Mouse (Mus musculus): Measurements from ENCODE around the gene Polr2j. TPM values are rescaled to one million over a fixed set of nuclear protein-coding genes. Genes with fewer than 3 reads are reported as not detected.
A peak's percentile ranks its signal among the peaks of the same experiment; 100 is the strongest.

The Polr2j gene
- polyA plus RNA-seq, 1 experiment = 35.3 TPM

DNA sequence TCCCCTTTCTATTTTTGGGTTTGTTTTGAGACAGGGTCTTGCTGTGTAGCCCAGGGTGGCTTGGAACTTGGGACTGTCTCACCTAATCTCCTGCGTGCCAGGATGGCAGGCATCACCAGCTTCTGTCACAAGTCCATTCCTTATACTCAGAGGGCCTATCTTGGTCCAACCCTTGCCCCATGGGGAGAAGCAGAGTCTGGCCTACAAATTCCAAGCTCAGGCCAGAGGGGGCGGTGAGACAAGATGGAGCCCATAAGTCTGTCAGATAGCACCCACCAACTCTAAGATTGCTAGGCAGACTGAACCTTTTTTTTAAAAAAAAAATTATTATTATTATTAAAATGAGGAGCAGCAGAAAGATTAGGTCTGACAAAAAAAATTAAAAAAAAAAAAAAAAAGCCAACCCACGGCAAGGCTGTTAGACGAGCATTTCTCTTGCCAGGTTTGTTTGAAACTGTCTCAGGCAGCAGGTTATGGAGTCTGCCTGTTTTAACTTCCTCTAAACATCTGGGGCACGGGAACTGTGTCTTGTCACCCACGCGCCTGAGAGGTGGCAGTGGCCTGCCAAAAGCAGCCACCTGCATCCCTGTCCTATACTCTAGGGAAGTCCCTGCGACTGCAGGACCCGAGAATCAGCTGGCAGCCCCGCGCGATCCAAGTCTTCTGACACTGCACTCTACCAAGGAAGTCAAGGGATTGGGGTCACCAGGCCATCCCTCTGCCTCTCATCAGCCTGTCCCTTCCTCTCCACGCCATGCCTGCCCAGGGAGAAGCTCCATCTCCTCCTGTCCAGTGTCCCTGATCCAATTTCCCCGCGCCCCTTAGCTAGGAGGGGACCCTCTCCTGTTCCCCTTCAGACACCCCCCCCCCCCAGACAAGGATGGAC lies 53.4 kb downstream of the Polr2j start:
- Histone ChIP-seq H3K27me3 (ENCODE audit: control insufficient read depth, insufficient read depth, low read length) (no peaks in the 10 kb centered on the region), H3K4me3 (ENCODE audit: control insufficient read depth, low read depth, low read length) (peak overlapping the region; percentile 83), H3K4me1 (ENCODE audit: control insufficient read depth, insufficient read depth, low read length) (peaks cover 17% of the 10 kb centered on the region), H3K36me3 (ENCODE audit: control insufficient read depth, insufficient read depth, low read length) (no peaks in the 10 kb centered on the region), H3K27ac (ENCODE audit: control insufficient read depth, insufficient read depth, low read depth, low read length) (no peak overlapping the region)
- TF ChIP-seq CTCF (IDR thresholded peaks at IDR 0.05; ENCODE audit: control insufficient read depth, insufficient read depth, insufficient replicate concordance, low read depth, low read length) (no peak), POLR2A (IDR thresholded peaks at IDR 0.05; ENCODE audit: control insufficient read depth, low read depth, low read length) (no peak)

DNA sequence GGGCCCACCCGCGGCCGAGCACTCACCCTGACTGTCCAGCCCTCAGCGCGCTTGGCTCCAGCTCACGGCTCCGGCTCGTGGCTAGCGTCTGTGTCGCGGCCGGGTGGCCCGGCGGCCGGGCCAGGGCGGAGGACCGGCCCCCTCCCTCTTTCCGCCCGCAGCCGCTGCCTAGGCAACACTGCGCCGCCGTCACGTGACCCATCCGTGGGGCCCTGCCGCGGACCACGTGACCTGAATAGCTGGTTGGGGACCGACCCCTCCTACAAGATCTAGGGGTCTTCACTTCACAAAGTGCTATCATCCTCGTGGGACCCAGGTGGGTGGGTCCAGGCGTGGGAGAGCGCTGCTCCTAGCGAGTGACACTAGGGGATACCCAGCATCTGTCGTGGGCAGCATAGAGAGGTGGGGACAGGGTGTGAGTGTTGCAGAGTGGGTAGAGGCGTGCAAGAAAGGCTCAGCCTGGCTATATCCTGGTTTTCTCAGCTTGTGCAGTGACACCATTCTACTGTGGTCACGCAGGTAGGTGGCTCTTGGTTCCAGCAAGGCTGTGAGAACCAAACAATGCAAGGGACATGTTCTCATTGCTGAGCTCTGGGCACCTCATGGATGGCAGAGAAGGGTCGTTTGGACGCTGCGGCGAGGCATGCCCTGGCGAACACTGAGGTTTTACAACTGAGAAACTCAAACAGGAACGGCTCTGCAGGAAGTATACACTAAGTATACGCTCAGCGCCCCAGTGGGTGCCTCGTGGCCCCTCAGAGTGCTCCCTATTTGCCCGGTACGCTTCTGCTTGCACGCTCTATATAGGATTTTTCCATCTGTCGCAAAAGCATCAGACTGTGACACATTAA lies 54.3 kb downstream of the Polr2j start, which contains the start of gene Orai2:
TSS of gene Orai2 (minus strand) at position 202 of the 851 bp plus-strand sequence.
- peaks cover 17% of the 10 kb centered on the region for H3K4me1 ChIP-seq (ENCODE audit: control insufficient read depth, insufficient read depth, low read length)
- peak within 1 kb of the TSS; percentile 83 for H3K4me3 ChIP-seq (ENCODE audit: control insufficient read depth, low read depth, low read length)
- H3K36me3 ChIP-seq (ENCODE audit: control insufficient read depth, insufficient read depth, low read length) = no peaks in the 10 kb centered on the region
- TF ChIP-seq CTCF (IDR thresholded peaks at IDR 0.05; ENCODE audit: control insufficient read depth, insufficient read depth, insufficient replicate concordance, low read depth, low read length) = 0 out of 2 replicates have a peak, but pooled peaks have one; percentile 8
- no peak for TF ChIP-seq POLR2A (IDR thresholded peaks at IDR 0.05; ENCODE audit: control insufficient read depth, low read depth, low read length)
- H3K27ac ChIP-seq (ENCODE audit: control insufficient read depth, insufficient read depth, low read depth, low read length) = no peak within 1 kb of the TSS
- no peaks in the 10 kb centered on the region for H3K27me3 ChIP-seq (ENCODE audit: control insufficient read depth, insufficient read depth, low read length)

DNA sequence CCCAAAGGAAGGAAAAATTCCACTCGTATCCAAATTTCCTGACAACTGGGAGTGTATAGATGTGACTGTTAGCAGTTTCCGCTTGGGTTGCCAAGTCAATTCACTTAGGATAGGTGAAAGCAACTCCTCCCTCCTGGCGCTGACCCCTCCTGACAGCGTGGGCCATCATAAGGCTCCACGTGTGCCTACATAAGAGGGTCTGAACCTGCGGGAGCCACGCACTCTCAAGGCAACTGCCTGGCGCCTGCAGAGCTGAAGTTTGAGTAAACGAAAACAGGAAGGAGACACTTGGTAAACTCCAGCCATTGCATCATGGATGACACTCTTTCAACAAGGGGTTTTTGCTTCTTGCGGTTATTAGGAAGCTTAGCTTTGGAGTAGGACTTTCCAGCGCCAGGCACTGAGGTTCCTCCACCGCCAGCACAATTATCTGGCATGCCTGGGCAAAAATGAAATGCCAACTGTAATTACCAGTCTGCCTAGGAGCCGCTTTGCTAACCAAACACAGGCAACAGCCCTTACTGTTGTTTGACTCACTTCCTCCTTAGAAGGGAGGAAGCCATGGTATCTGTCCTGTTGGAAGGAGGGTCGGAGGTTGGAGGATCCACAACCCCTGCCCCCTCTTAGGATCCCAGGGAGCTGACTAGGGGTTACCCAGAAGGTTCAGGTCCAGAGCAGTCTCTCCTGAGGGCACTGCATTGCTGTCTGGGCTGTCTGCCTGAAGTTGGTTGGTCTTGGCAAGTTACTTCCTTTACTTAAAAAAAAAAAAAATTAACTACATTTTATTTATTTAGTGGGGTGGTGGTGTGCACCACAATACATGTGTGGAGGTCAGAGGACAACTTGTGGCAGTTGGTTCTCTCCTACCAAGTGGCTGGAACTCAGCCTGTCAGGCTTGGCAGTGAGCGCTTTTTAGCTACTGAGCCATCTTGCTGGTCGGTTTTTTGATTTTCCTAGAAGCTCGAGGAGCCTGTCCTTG lies 55.2 kb downstream of the Polr2j start:
- Histone ChIP-seq H3K36me3 (ENCODE audit: control insufficient read depth, insufficient read depth, low read length) (no peaks in the 10 kb centered on the region), H3K4me3 (ENCODE audit: control insufficient read depth, low read depth, low read length) (no peak overlapping the region), H3K27ac (ENCODE audit: control insufficient read depth, insufficient read depth, low read depth, low read length) (no peak overlapping the region), H3K27me3 (ENCODE audit: control insufficient read depth, insufficient read depth, low read length) (no peaks in the 10 kb centered on the region), H3K4me1 (ENCODE audit: control insufficient read depth, insufficient read depth, low read length) (peaks cover 17% of the 10 kb centered on the region)
- TF ChIP-seq POLR2A (IDR thresholded peaks at IDR 0.05; ENCODE audit: control insufficient read depth, low read depth, low read length) (no peak), CTCF (IDR thresholded peaks at IDR 0.05; ENCODE audit: control insufficient read depth, insufficient read depth, insufficient replicate concordance, low read depth, low read length) (no peak)

Other genes with a start within 250 kb of the Polr2j start
- 49.6 and 51.0 TPM in 2 replicates for gene Hspb1, start 228.7 kb upstream of the Polr2j start, polyA plus RNA-seq (2012; rRNA removed)
- gene Ywhag, start 182.0 kb upstream of the Polr2j start, polyA plus RNA-seq (2012; rRNA removed) = 13.3 and 17.8 TPM in 2 replicates
- gene Ssc4d, start 142.1 kb upstream of the Polr2j start, polyA plus RNA-seq (2012; rRNA removed) = 0.62 and 0.63 TPM in 2 replicates
- gene Zp3, start 136.5 kb upstream of the Polr2j start, polyA plus RNA-seq (2012; rRNA removed) = 0.79 and 1.0 TPM in 2 replicates
- gene Dtx2, start 121.8 kb upstream of the Polr2j start, polyA plus RNA-seq (2012; rRNA removed) = 29.1 and 34.8 TPM in 2 replicates
- gene Upk3b, start 78.1 kb upstream of the Polr2j start, polyA plus RNA-seq (2012; rRNA removed) = 0.84 and 0.88 TPM in 2 replicates
- gene Upk3bl, start 62.1 kb upstream of the Polr2j start, polyA plus RNA-seq (2012; rRNA removed) = 88.3 and 108 TPM in 2 replicates
- gene Rasa4, start 32.7 kb upstream of the Polr2j start, polyA plus RNA-seq (2012; rRNA removed) = 1.5 and 1.7 TPM in 2 replicates
- gene Lrwd1, start 19.4 kb downstream of the Polr2j start, polyA plus RNA-seq (2012; rRNA removed) = 271 and 311 TPM in 2 replicates
- 22.0 and 23.0 TPM in 2 replicates for gene Alkbh4, start 19.5 kb downstream of the Polr2j start, polyA plus RNA-seq (2012; rRNA removed)
- 6.5 and 9.2 TPM in 2 replicates for gene Orai2, start 54.1 kb downstream of the Polr2j start, polyA plus RNA-seq (2012; rRNA removed)
- gene Prkrip1, start 82.3 kb downstream of the Polr2j start, polyA plus RNA-seq (2012; rRNA removed) = 26.0 and 27.9 TPM in 2 replicates
- 2.0 and 2.3 TPM in 2 replicates for gene Sh2b2, start 129.9 kb downstream of the Polr2j start, polyA plus RNA-seq (2012; rRNA removed)

All from testis, adult 2 months (tissue).